Mouse (Mus musculus): ENCODE measurements around the gene Stard9. TPM values are rescaled to one million over a fixed set of nuclear protein-coding genes. Genes with fewer than 3 reads are reported as not detected.
"Not testable (repeated sequence)": the region's sequence is repeated elsewhere in the genome, so short reads cannot be mapped to it uniquely, and the experiment has no call there.

The Stard9 gene
- polyA plus RNA-seq, 1 experiment, result 3.0 TPM

DNA sequence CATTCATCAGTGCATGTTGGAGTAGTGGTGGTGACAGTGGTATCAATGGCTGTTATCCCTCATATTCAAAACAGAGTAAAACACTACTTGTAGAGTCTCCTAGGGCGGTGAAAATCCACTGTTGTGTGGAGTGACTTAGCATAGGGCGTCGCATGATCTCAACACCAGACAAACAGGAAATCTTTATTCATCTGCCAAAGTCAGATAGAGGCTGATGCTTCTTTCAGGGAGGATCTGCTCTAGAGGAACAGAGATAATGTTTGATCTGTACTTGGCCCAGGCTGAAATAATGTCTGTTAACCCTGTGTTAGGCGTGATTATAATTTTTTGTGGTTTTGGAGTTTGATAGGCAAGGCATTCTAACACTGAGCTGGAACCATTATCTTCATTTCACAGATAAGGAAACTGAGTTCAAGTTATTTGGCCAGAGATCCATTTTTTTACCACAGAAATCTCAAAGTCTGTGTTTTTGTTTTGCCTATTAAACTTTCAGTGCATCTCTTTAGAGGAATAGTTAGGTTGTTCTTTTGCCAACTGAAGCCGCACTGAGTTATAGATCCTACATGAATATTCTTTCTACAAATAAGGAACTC is 31.7 kb downstream of the Stard9 start:
- WGBS, result 18% methylated on average over 5 of the region's 5 CpGs
- no peak overlapping the region for H3K27ac ChIP-seq (ENCODE audit: control insufficient read depth, insufficient read depth, low read length)

GRCm38 (mm10) chr2:120662766-120663165 is 33.8 kb downstream of the Stard9 start:
- H3K27ac ChIP-seq (ENCODE audit: control insufficient read depth, insufficient read depth, low read length), result no peak overlapping the region
- no peak for DNase-seq
- H3K4me1 ChIP-seq (replicated peaks; ENCODE audit: control insufficient read depth, insufficient read depth, low read length), result no peaks in the 10 kb centered on the region

More for the DNA sequence above, 31.7 kb downstream of the Stard9 start:
- H3K4me1 ChIP-seq (replicated peaks; ENCODE audit: control insufficient read depth, insufficient read depth, low read length), result no peaks in the 10 kb centered on the region
- TF ChIP-seq POLR2A (IDR thresholded peaks at IDR 0.05; ENCODE audit: control insufficient read depth, extremely low read depth, insufficient read depth, low read length, poor library complexity) (no peak), CTCF (IDR thresholded peaks at IDR 0.05; ENCODE audit: borderline replicate concordance, control insufficient read depth, extremely low read depth, insufficient read depth, low read length, poor library complexity) (no peak)
- DNase-seq, result no peak
- no peak overlapping the region for H3K4me3 ChIP-seq (ENCODE audit: control insufficient read depth, insufficient read depth, low read length)
- no peaks in the 10 kb centered on the region for H3K36me3 ChIP-seq (ENCODE audit: control insufficient read depth, insufficient read depth, low read length)
- no peaks in the 10 kb centered on the region for H3K27me3 ChIP-seq (ENCODE audit: control insufficient read depth, insufficient read depth, low read length)

DNA sequence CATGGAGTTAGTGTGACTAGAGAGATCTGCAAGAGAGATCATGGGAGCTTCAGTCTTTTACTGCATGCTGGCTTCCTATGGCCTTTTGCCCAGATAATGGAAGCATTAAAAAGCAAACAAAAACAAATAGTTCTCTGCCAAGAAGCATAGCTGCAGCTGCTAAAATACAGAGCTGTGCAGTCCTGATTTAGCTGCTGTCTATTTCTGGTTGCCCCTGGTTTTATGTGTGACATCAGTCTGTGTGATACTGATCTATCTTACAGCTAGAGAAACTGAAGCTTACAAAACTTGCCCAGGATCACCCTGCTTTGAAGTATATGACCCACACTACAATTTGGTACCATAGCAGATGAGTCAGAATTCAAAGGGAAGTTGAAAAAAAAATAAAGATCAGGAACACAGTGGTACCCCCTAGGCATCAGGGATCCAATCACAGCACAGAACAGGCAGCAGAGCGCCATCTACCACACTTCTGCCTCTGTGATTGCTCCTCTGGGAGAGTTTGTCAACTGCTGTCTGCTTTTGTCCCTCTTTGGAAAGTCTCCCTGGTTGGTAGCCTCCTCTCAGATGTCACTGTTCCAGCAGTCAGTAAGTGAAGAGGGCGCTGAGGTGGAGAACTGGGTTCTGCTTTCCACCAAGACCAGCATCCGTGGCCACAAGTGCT is 34.7 kb downstream of the Stard9 start:
- no peaks in the 10 kb centered on the region for H3K4me1 ChIP-seq (replicated peaks; ENCODE audit: control insufficient read depth, insufficient read depth, low read length)
- no peak for TF ChIP-seq POLR2A (IDR thresholded peaks at IDR 0.05; ENCODE audit: control insufficient read depth, extremely low read depth, insufficient read depth, low read length, poor library complexity)
- TF ChIP-seq CTCF (IDR thresholded peaks at IDR 0.05; ENCODE audit: borderline replicate concordance, control insufficient read depth, extremely low read depth, insufficient read depth, low read length, poor library complexity), result no peak
- DNase-seq, result no peak
- H3K27me3 ChIP-seq (ENCODE audit: control insufficient read depth, insufficient read depth, low read length), result no peaks in the 10 kb centered on the region
- H3K27ac ChIP-seq (ENCODE audit: control insufficient read depth, insufficient read depth, low read length), result no peak overlapping the region
- 88% methylated on average over 3 of the region's 3 CpGs for WGBS
- no peak overlapping the region for H3K4me3 ChIP-seq (ENCODE audit: control insufficient read depth, insufficient read depth, low read length)
- no peaks in the 10 kb centered on the region for H3K36me3 ChIP-seq (ENCODE audit: control insufficient read depth, insufficient read depth, low read length)

More at GRCm38 (mm10) chr2:120662766-120663165, 33.8 kb downstream of the Stard9 start:
- Histone ChIP-seq H3K4me3 (ENCODE audit: control insufficient read depth, insufficient read depth, low read length) (no peak overlapping the region), H3K27me3 (ENCODE audit: control insufficient read depth, insufficient read depth, low read length) (no peaks in the 10 kb centered on the region), H3K36me3 (ENCODE audit: control insufficient read depth, insufficient read depth, low read length) (no peaks in the 10 kb centered on the region)
- TF ChIP-seq CTCF (IDR thresholded peaks at IDR 0.05; ENCODE audit: borderline replicate concordance, control insufficient read depth, extremely low read depth, insufficient read depth, low read length, poor library complexity) (no peak), POLR2A (IDR thresholded peaks at IDR 0.05; ENCODE audit: control insufficient read depth, extremely low read depth, insufficient read depth, low read length, poor library complexity) (no peak)

DNA sequence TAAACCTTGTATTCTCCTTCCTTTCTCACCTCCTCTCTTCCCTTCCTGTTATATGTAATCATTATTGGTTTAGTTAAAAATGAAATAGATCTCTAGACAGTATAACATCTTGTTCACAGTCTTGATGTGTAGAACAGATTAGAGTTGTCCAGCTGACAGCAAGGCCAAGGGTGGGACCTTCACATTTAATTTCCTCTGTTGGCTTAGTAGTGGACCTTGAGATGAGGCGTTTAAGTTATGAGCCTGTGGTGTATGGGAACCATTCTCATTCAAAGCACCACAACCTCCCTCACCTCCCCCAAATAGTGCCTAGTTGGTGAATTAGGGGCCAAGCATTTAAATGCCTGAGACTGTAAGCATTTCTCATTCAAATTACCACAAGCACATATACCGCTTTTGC is 38.5 kb downstream of the Stard9 start:
- DNase-seq, result no peak
- Histone ChIP-seq H3K4me1 (replicated peaks; ENCODE audit: control insufficient read depth, insufficient read depth, low read length) (no peaks in the 10 kb centered on the region), H3K4me3 (ENCODE audit: control insufficient read depth, insufficient read depth, low read length) (no peak overlapping the region), H3K27ac (ENCODE audit: control insufficient read depth, insufficient read depth, low read length) (no peak overlapping the region), H3K27me3 (ENCODE audit: control insufficient read depth, insufficient read depth, low read length) (no peaks in the 10 kb centered on the region), H3K36me3 (ENCODE audit: control insufficient read depth, insufficient read depth, low read length) (no peaks in the 10 kb centered on the region)
- WGBS, result 47% methylated on average over 2 of the region's 2 CpGs
- TF ChIP-seq CTCF (IDR thresholded peaks at IDR 0.05; ENCODE audit: borderline replicate concordance, control insufficient read depth, extremely low read depth, insufficient read depth, low read length, poor library complexity) (no peak), POLR2A (IDR thresholded peaks at IDR 0.05; ENCODE audit: control insufficient read depth, extremely low read depth, insufficient read depth, low read length, poor library complexity) (no peak)

DNA sequence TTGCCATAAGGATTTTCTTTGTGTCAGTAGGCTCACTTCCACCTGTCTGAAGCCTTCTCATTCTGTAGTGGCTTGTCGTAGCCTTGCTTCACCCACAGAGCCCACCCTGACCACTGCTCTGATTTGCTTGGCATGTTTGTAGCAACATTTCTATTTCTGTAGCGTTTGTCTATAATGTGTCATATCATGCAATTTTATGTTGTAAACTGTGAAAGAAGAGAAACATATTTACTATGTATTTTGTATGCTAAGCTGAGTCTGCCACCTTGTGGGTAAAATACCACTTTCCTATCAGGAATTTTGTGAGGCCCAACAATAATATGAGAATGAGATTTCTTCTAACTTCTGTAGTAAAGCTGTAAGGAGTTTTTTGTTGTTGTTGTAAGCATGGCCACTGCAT is 41.3 kb downstream of the Stard9 start:
- no peak for TF ChIP-seq POLR2A (IDR thresholded peaks at IDR 0.05; ENCODE audit: control insufficient read depth, extremely low read depth, insufficient read depth, low read length, poor library complexity)
- no peak for TF ChIP-seq CTCF (IDR thresholded peaks at IDR 0.05; ENCODE audit: borderline replicate concordance, control insufficient read depth, extremely low read depth, insufficient read depth, low read length, poor library complexity)
- Histone ChIP-seq H3K4me3 (ENCODE audit: control insufficient read depth, insufficient read depth, low read length) (no peak overlapping the region), H3K4me1 (replicated peaks; ENCODE audit: control insufficient read depth, insufficient read depth, low read length) (no peaks in the 10 kb centered on the region), H3K27ac (ENCODE audit: control insufficient read depth, insufficient read depth, low read length) (no peak overlapping the region), H3K36me3 (ENCODE audit: control insufficient read depth, insufficient read depth, low read length) (no peaks in the 10 kb centered on the region), H3K27me3 (ENCODE audit: control insufficient read depth, insufficient read depth, low read length) (no peaks in the 10 kb centered on the region)
- 83% methylated on average over 2 of the region's 2 CpGs for WGBS
- no peak for DNase-seq

GRCm38 (mm10) chr2:120681151-120681550 is 52.2 kb downstream of the Stard9 start:
- DNase-seq; H3K4me1 ChIP-seq (replicated peaks; ENCODE audit: control insufficient read depth, insufficient read depth, low read length); H3K36me3 ChIP-seq (ENCODE audit: control insufficient read depth, insufficient read depth, low read length); H3K27ac ChIP-seq (ENCODE audit: control insufficient read depth, insufficient read depth, low read length); H3K4me3 ChIP-seq (ENCODE audit: control insufficient read depth, insufficient read depth, low read length); H3K27me3 ChIP-seq (ENCODE audit: control insufficient read depth, insufficient read depth, low read length): not testable (repeated sequence)
- 95% methylated on average over 7 of the region's 7 CpGs for WGBS

DNA sequence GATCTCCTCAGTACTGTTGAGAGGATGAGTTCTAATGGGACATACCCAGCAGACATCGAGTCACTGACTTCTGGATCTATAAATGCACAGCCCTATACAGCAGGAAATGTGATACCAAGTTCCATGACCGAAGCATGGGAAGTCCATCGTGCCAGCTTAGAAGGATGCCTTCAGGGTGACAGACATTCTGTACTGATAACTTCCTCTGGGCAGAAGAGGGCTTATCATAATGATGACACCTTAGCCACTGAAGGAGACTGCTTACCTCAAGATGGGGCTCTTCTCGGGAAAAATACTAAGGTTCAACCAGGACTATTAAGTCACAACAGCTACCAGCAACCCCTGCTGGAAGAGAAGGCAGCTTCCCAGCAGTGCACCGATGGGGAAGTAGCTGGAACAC is 68.8 kb downstream of the Stard9 start:
- whole genome bisulfite sequencing, result 86% methylated on average over 5 of the region's 5 CpGs
- DNase-seq, result no peak
- 0 out of 2 replicates have a peak, but pooled peaks cover 1% of the 10 kb centered on the region for H3K4me1 ChIP-seq (replicated peaks; ENCODE audit: control insufficient read depth, insufficient read depth, low read length)
- no peaks in the 10 kb centered on the region for H3K36me3 ChIP-seq (ENCODE audit: control insufficient read depth, insufficient read depth, low read length)
- no peaks in the 10 kb centered on the region for H3K27me3 ChIP-seq (ENCODE audit: control insufficient read depth, insufficient read depth, low read length)
- TF ChIP-seq POLR2A (IDR thresholded peaks at IDR 0.05; ENCODE audit: control insufficient read depth, extremely low read depth, insufficient read depth, low read length, poor library complexity), result no peak
- H3K27ac ChIP-seq (ENCODE audit: control insufficient read depth, insufficient read depth, low read length), result no peak overlapping the region
- no peak overlapping the region for H3K4me3 ChIP-seq (ENCODE audit: control insufficient read depth, insufficient read depth, low read length)

All from thymus, adult 2 months (tissue).